Mouse (Mus musculus): ENCODE measurements around the gene Klf12.

GRCm38 (mm10) chr14:99826713-99827112 is 457.8 kb downstream of the Klf12 start:
- no peak for TF ChIP-seq POLR2A (IDR thresholded peaks at IDR 0.05; ENCODE audit: extremely low read depth, insufficient read depth, low read length)
- TF ChIP-seq CTCF (IDR thresholded peaks at IDR 0.05; ENCODE audit: low read depth, low read length): no peak
